Mouse (Mus musculus) CH12.LX (cell line): ENCODE data around the gene Eml2.

ENCODE experiments used
- CHD2 ChIP-seq: IDR thresholded peaks from 2 replicates; pipeline ENCODE4 v1.6.1; 2011; ENCODE audit warnings: low read length, improper control_type of control experiment
- CTCF ChIP-seq, 2 experiments: IDR thresholded peaks in 1 of 2; conservative IDR thresholded peaks in 1 of 2; 2 replicates each; pipeline ENCODE4 v1.5.1; 2011 to 2012; ENCODE audit warnings: low read depth in 2 of 2, low read length in 2 of 2, improper control_type of control experiment in 1 of 2, inconsistent platforms in 1 of 2, mild to moderate bottlenecking in 1 of 2, moderate library complexity in 1 of 2
- E2F4 ChIP-seq: IDR thresholded peaks from 2 replicates; pipeline ENCODE4 v1.6.1; 2011; ENCODE audit warnings: low read depth, low read length, improper control_type of control experiment; ENCODE audit not compliant: insufficient replicate concordance
- EP300 ChIP-seq: IDR thresholded peaks from 2 replicates; pipeline ENCODE4 v1.6.1; 2011; ENCODE audit warnings: low read length, improper control_type of control experiment
- JUND ChIP-seq: conservative IDR thresholded peaks from 2 replicates; pipeline ENCODE4 v1.6.1; 2011; ENCODE audit warnings: low read depth, low read length, improper control_type of control experiment
- NRF1 ChIP-seq: IDR thresholded peaks from 2 replicates; pipeline ENCODE4 v1.6.1; 2014; ENCODE audit warnings: low read depth, mild to moderate bottlenecking, inconsistent platforms, low read length, improper control_type of control experiment, moderate library complexity
- RCOR1 ChIP-seq: conservative IDR thresholded peaks from 2 replicates; pipeline ENCODE4 v1.6.1; 2012; ENCODE audit warnings: low read depth, mild to moderate bottlenecking, inconsistent platforms, low read length, improper control_type of control experiment

- TF ChIP-seq CTCF (conservative IDR thresholded peaks at IDR 0.05 in 1 of 2, IDR thresholded peaks at IDR 0.05 in 1 of 2; ENCODE audit: low read depth in 2 of 2, low read length in 2 of 2) = peak in 1 of 2 experiments; percentile 99; a peak in 2 of 4 replicates
- 0 out of 2 replicates have a peak, but pooled peaks have one; percentile 0 for TF ChIP-seq RCOR1
- no peak for TF ChIP-seq JUND
- peak; percentile 37; the same call in 1 of the 2 replicates for TF ChIP-seq NRF1
- no peak for TF ChIP-seq EP300
- TF ChIP-seq CHD2 = no peak
- TF ChIP-seq E2F4 = no peak
Measured at GRCm38 (mm10) chr7:19179173-19179572, 3.0 kb downstream of the Eml2 start.
